ENCODE assay signal across 10 mouse cellular contexts in genomic region chr10:81087021-81087420, GRCm38 (mm10). TPM values are rescaled to one million over a fixed set of nuclear protein-coding genes. Genes with fewer than 3 reads are reported as not detected.
DNase-seq lines count a peak whose midpoint lies in the region; ATAC-seq and TF ChIP-seq lines count a peak whose summit lies in the region.
"Had no signal": no experiment of that assay in that cellular context is flagged by ENCODE, and none has a peak within 500 bp of the region (broad histone marks: within the 10 kb centered on the region; RNA-seq: fewer than 3 reads in every experiment).

No protein-coding gene starts in this region.

- no peaks in the 10 kb centered on the region for H3K9me3 ChIP-seq in intestine, postnatal 0 days (ENCODE audit: control insufficient read depth)
- H3K9me3 ChIP-seq in intestine, embryonic 15.5 days = no peaks in the 10 kb centered on the region

- intact Hi-C loops in left cerebral cortex, postnatal 25 days (cut with DNase I) = no loop called here

- ATAC-seq in intestine, postnatal 0 days = no peak
- no peak for ATAC-seq in intestine, embryonic 15.5 days
- ATAC-seq: activated CD4-positive, CD25-positive, alpha-beta regulatory T cell, adult 4 months; forebrain, embryonic 16.5 days had no signal

- 50% methylated on average over 2 of the region's 2 CpGs for WGBS in intestine, postnatal 0 days
- 50% methylated on average over 2 of the region's 2 CpGs for WGBS in intestine, embryonic 15.5 days

- H3K4me1 ChIP-seq in intestine, postnatal 0 days (replicated peaks; ENCODE audit: control insufficient read depth, insufficient read depth, low read length) = no peaks in the 10 kb centered on the region
- H3K4me1 ChIP-seq in intestine, embryonic 15.5 days (replicated peaks) = peaks cover 4% of the 10 kb centered on the region; the same call in 1 of the 2 replicates

- no peak overlapping the region for H3K4me3 ChIP-seq in intestine, postnatal 0 days (ENCODE audit: low read depth, low read length)
- no peak overlapping the region for H3K4me3 ChIP-seq in intestine, embryonic 15.5 days (replicated peaks)

- no peaks in the 10 kb centered on the region for H3K27me3 ChIP-seq in intestine, postnatal 0 days (replicated peaks; ENCODE audit: control insufficient read depth, insufficient read depth, low read length)
- H3K27me3 ChIP-seq in intestine, embryonic 15.5 days (replicated peaks) = no peaks in the 10 kb centered on the region

- H3K36me3 ChIP-seq in intestine, postnatal 0 days (ENCODE audit: control insufficient read depth, insufficient read depth) = peaks cover 24% of the 10 kb centered on the region
- 0 out of 2 replicates have a peak, but pooled peaks cover 6% of the 10 kb centered on the region for H3K36me3 ChIP-seq in intestine, embryonic 15.5 days

- peak; percentile 72 for TF ChIP-seq CTCF in intestine, postnatal 0 days (IDR thresholded peaks at IDR 0.05; ENCODE audit: low read depth)

- DNase-seq in B cell, adult 2 months = peak; percentile 50 to 55
- peak; percentile 92 for DNase-seq in R1 (ENCODE audit: low read depth, low spot score)
- peak; percentile 24 for DNase-seq in lung, postnatal 14 days
- DNase-seq in left cerebral cortex, postnatal 25 days (ENCODE audit: low spot score in 2 of 2) = no peak
- DNase-seq in frontal cortex, postnatal 10 days (ENCODE audit: low spot score in 2 of 2) = no peak
- no peak for DNase-seq in testis, postnatal 14 days (ENCODE audit: low spot score)

- H3K27ac ChIP-seq in intestine, postnatal 0 days (ENCODE audit: low read depth, low read length) = no peak overlapping the region
- no peak overlapping the region for H3K27ac ChIP-seq in intestine, embryonic 15.5 days

- H3K4me2 ChIP-seq in intestine, postnatal 0 days (replicated peaks; ENCODE audit: low read depth) = no peak overlapping the region
- H3K4me2 ChIP-seq in intestine, embryonic 15.5 days (replicated peaks) = no peak overlapping the region

- H3K9ac ChIP-seq in intestine, postnatal 0 days (ENCODE audit: low read depth, low read length) = no peak overlapping the region
- no peak overlapping the region for H3K9ac ChIP-seq in intestine, embryonic 15.5 days

RNA-seq across cellular contexts. Expression of gene Creb3l3, which starts 11.7 kb away (rescaled TPM):
- polyA plus RNA-seq in intestine, postnatal 0 days (2015; fragmentation: Nextera tagmentation; extraction: Ambion mirVana) = 385 and 396 TPM in 2 replicates
- polyA plus RNA-seq in intestine, embryonic 15.5 days (2015; fragmentation: Nextera tagmentation; extraction: Ambion mirVana) = 48.2 and 57.8 TPM in 2 replicates
- total RNA-seq in left cerebral cortex, postnatal 25 days (2021) = under 1 TPM; 0.25 to 0.60 TPM
- polyA plus RNA-seq: activated CD4-positive, CD25-positive, alpha-beta regulatory T cell, adult 4 months had no signal

RNA-seq across cellular contexts. Expression of gene Thop1, which starts 17.2 kb away (rescaled TPM):
- 11.6 and 12.0 TPM in 2 replicates for polyA plus RNA-seq in intestine, postnatal 0 days (2015; fragmentation: Nextera tagmentation; extraction: Ambion mirVana)
- 57.1 and 60.1 TPM in 2 replicates for polyA plus RNA-seq in intestine, embryonic 15.5 days (2015; fragmentation: Nextera tagmentation; extraction: Ambion mirVana)
- 10 to 100 TPM; 50.5 to 54.2 TPM for total RNA-seq in left cerebral cortex, postnatal 25 days (2021)

RNA-seq across cellular contexts. Expression of gene Map2k2, which starts 18.7 kb away (rescaled TPM):
- polyA plus RNA-seq in intestine, postnatal 0 days (2015; fragmentation: Nextera tagmentation; extraction: Ambion mirVana) = 258 and 259 TPM in 2 replicates
- polyA plus RNA-seq in intestine, embryonic 15.5 days (2015; fragmentation: Nextera tagmentation; extraction: Ambion mirVana) = 190 and 208 TPM in 2 replicates
- total RNA-seq in left cerebral cortex, postnatal 25 days (2021) = 100 to 1,000 TPM; 122 to 124 TPM

RNA-seq across cellular contexts. Expression of gene Sgta, which starts 27.0 kb away (rescaled TPM):
- polyA plus RNA-seq in intestine, postnatal 0 days (2015; fragmentation: Nextera tagmentation; extraction: Ambion mirVana) = 119 and 124 TPM in 2 replicates
- polyA plus RNA-seq in intestine, embryonic 15.5 days (2015; fragmentation: Nextera tagmentation; extraction: Ambion mirVana) = 166 and 183 TPM in 2 replicates
- 100 to 1,000 TPM; 159 to 169 TPM for total RNA-seq in left cerebral cortex, postnatal 25 days (2021)

RNA-seq across cellular contexts. Expression of gene Zbtb7a, which starts 48.0 kb away (rescaled TPM):
- 54.1 and 67.6 TPM in 2 replicates for polyA plus RNA-seq in intestine, postnatal 0 days (2015; fragmentation: Nextera tagmentation; extraction: Ambion mirVana)
- polyA plus RNA-seq in intestine, embryonic 15.5 days (2015; fragmentation: Nextera tagmentation; extraction: Ambion mirVana) = 52.5 and 53.0 TPM in 2 replicates
- total RNA-seq in left cerebral cortex, postnatal 25 days (2021) = 100 to 1,000 TPM; 114 TPM

Comparison
In these comparisons a context has a peak if more than half of its experiments do, and no peak if none do; other contexts are left out.
1. DNase-seq: peak in B cell, adult 2 months (2 of 2), R1 (single experiment) and lung, postnatal 14 days (single experiment); none in left cerebral cortex, postnatal 25 days (0 of 2), frontal cortex, postnatal 10 days (0 of 2) and testis, postnatal 14 days (single experiment).